Mouse (Mus musculus): Measurements from ENCODE around the gene Serpina5. TPM values are rescaled to one million over a fixed set of nuclear protein-coding genes. Genes with fewer than 3 reads are reported as not detected.

Gene Serpina5
- not detected in 2 replicates for polyA plus RNA-seq (2012; rRNA removed)

DNA sequence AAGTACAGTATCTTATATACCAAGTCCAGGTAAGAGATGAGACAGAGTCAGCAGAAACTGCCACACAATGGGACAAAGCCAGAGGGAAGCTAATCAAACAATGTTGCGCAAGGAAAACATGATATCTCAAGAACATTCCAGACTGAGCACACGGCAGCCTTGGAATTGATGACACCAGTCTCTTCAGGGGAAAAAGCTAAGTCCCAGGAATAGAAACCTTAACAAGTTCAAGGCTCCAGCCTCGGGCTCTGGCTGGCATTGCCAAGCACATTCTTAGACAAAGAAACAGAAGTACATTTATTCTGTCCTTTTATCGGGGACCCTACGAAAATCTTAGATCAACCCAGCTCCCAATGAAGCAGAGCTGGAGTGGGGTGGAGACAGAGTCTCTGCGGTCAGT is at the start of gene Serpina5:
Gene Serpina5, plus strand, starts transcription at position 346 of the 400 bp plus-strand sequence.

GRCm38 (mm10) chr12:104112333-104112732 is 11.4 kb downstream of the Serpina5 start, which contains the start of gene Serpina3a:
Gene Serpina3a (plus strand): TSS chr12:104112724.

DNA sequence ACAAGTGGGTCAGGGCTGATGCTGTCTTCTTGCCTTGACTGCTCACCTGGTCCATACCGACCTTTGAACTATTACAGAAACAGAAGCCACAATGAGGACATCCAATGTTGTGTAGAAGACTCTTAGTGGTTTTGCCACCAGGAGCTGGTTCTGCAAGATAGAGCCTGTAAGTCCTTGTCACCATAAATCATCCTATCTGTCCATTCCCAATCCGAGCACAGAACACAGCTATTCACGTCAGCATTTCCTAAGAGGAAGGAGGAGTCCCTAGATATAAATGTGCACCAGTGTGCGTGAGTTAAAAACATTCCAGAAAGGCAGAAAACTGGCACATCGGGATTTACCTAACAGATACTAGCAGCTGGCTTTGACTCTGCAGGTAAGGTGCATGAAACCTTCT is 26.8 kb downstream of the Serpina5 start, which contains the start of gene Serpina3b:
Gene Serpina3b, plus strand, starts transcription at position 301 of the 400 bp plus-strand sequence.

DNA sequence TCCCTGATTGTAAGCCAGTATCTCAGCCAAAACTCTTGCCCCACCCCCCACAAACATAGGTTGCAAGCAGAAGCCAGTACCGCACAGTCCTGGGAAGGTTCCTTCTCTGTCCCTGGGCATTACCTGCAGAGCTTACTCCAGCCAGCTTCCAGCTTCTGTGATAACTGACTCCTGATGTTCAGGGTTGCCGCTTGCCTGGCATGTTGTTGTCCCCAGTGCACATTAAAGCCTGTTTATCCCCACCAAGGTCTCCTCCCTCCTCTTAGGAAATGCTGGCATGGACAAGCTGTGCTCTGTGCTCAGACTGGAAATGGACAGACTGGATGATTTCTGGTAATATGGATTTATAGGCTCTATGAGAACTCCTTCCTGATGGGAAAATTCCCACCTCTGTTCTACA is 52.7 kb downstream of the Serpina5 start, which contains the start of gene Serpina3c:
Gene Serpina3c, minus strand, starts transcription at position 215 of the 400 bp plus-strand sequence.

Other genes starting within 250 kb of the Serpina5 start
- 0.70 and 1.6 TPM in 2 replicates for gene Serpina1a, start 237.6 kb upstream of the Serpina5 start, polyA plus RNA-seq (2012; rRNA removed)
- gene Serpina1c, start 196.2 kb upstream of the Serpina5 start, polyA plus RNA-seq (2012; rRNA removed) = 0.96 TPM in 1 of 2 replicates, not detected in the other
- gene Serpina1e, start 142.1 kb upstream of the Serpina5 start, polyA plus RNA-seq (2012; rRNA removed) = 1.8 TPM in 1 of 2 replicates, not detected in the other
- gene Serpina11, start 111.2 kb upstream of the Serpina5 start, polyA plus RNA-seq (2012; rRNA removed) = 0.13 and 0.48 TPM in 2 replicates
- gene Serpina9, start 87.4 kb upstream of the Serpina5 start, polyA plus RNA-seq (2012; rRNA removed) = 0.73 and 1.8 TPM in 2 replicates
- 0.70 and 2.3 TPM in 2 replicates for gene Serpina12, start 56.7 kb upstream of the Serpina5 start, polyA plus RNA-seq (2012; rRNA removed)
- not detected in 2 replicates for gene Serpina3a, start 11.6 kb downstream of the Serpina5 start, polyA plus RNA-seq (2012; rRNA removed)
- 0.10 TPM in 1 of 2 replicates, not detected in the other for gene Serpina3b, start 26.9 kb downstream of the Serpina5 start, polyA plus RNA-seq (2012; rRNA removed)
- 0.11 and 0.25 TPM in 2 replicates for gene Serpina3c, start 52.8 kb downstream of the Serpina5 start, polyA plus RNA-seq (2012; rRNA removed)
- gene Serpina3f, start 113.4 kb downstream of the Serpina5 start, polyA plus RNA-seq (2012; rRNA removed) = 0.04 and 0.12 TPM in 2 replicates
- 1.2 TPM in 2 replicates for gene Serpina3g, start 135.1 kb downstream of the Serpina5 start, polyA plus RNA-seq (2012; rRNA removed)
- gene Serpina3i, start 162.0 kb downstream of the Serpina5 start, polyA plus RNA-seq (2012; rRNA removed) = 0.05 and 0.08 TPM in 2 replicates
- gene Serpina3j, start 213.4 kb downstream of the Serpina5 start, polyA plus RNA-seq (2012; rRNA removed) = not detected in 2 replicates
- 0.50 TPM in 1 of 2 replicates, not detected in the other for gene Serpina3k, start 237.4 kb downstream of the Serpina5 start, polyA plus RNA-seq (2012; rRNA removed)
- gene Serpina3m, start 237.4 kb downstream of the Serpina5 start, polyA plus RNA-seq (2012; rRNA removed) = 0.03 and 0.08 TPM in 2 replicates